Mouse (Mus musculus) CD4-positive naive resting alpha-beta T cell, adult 57 days (primary cell): ENCODE measurements around the gene Card9. TPM values are rescaled to one million over a fixed set of nuclear protein-coding genes. Genes with fewer than 3 reads are reported as not detected.

ENCODE experiments used
- total RNA-seq: library from RNA; stranded (reverse); gene quantifications from one replicate; pipeline ENCODE4 v1.2.4, GENCODE M21; 2023

Gene Card9
- 9.0 TPM for total RNA-seq

DNA sequence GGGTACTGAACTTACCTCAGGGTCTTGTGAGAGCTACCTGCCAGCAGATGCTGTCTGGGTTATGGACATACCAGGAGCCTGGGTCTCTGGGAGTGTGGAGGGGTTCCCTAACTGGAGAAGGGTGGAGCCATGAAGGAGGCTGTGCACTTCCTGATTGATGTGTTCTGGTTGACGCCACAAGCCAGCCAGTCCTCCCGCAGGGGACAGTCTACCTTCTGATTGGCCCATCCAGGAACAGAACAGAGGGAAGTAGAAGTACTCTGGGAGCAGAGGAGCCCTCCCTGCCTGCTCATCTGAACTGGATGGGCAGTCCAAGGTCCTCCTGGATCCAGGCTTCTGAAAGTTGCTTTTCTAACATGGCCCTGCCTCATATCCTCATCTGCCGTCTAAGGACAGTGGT is at the start of gene Card9:
Gene Card9, minus strand, starts transcription at position 147 of the 400 bp plus-strand sequence.

GRCm38 (mm10) chr2:26408515-26409356 is 48.0 kb upstream of the Card9 start, which contains the start of gene Inpp5e:
Gene Inpp5e (minus strand): TSS chr2:26409203.

DNA sequence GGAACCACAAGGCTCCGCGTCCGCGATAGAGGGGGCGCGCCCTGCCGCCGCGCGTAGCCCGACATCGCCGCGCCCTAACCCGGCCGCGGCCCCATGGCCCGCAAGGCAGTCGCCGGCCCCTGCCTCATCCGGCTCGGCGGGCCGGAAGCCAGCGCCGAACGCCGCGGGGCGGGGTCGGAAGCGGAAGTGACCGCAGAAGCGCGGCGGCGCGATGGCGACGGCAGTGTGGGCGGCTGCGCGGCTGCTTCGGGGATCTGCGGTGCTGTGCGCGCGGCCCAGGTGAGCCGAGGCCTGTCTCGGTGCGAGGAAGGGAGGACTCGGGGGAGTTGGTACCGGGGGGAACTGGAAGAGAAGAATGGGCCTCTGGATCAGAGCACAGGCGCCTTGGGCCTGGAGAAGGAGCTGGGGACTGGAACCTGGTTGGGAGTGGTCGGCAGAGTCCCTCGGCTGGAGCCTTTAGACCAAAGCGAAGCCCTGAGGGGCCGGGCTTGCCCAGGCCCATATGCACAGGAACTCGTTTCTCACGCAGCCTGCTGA is 28.5 kb upstream of the Card9 start, which contains the start of the genes Entr1 and Pmpca:
Gene Entr1, minus strand, starts transcription at position 163 of the 537 bp plus-strand sequence.
Gene Pmpca, plus strand, starts transcription at position 186 of the 537 bp plus-strand sequence.

GRCm38 (mm10) chr2:26380131-26380771 is 19.5 kb upstream of the Card9 start, which contains the start of gene Snapc4:
Gene Snapc4 (minus strand): TSS chr2:26380653.

DNA sequence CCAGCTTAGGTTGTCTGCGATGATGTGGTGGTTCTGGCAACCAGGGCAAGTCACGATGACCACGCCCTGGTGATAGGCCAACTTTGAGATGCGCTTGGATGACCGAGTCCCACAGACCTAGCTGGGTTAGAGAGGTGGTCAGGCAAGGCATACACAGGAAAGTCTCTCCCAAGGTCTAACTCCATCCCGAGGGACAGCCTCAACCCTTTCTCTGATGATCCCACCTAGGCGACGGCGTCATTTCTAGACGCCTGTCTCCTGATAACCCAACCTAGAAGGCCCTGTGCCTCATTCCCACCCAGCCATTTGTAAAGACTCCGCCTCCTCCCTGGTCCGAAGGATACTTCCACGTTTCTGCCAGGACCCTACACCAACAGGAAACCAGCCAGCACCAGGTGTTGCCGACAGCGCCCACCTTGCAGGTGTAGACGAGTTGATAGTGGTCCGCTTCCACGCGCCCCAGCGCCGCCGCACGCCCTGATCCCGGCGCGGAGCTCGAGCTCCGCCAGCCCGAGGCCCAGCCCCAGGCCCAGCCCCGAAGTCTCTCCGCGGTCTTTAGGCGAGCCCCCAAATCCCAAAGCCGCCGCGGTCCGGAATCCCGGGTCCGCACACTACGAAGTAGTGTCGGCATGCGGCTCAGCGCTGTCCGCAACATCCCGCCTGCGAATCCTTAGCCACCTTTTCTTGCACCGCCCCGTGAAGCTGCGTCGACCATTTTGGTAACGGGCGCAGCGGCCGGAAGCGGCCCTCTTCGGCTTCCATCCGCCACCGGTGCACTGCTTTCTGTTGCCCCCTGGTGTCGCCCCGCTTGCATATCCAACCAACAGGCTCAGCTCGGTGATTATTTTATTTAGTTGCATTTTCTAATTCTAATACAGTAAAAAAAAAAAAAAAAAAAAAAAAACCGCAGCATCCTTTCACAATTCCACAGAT is 9.1 kb downstream of the Card9 start, which contains the start of gene Dnlz:
Gene Dnlz, minus strand, starts transcription at position 753 of the 933 bp plus-strand sequence.

DNA sequence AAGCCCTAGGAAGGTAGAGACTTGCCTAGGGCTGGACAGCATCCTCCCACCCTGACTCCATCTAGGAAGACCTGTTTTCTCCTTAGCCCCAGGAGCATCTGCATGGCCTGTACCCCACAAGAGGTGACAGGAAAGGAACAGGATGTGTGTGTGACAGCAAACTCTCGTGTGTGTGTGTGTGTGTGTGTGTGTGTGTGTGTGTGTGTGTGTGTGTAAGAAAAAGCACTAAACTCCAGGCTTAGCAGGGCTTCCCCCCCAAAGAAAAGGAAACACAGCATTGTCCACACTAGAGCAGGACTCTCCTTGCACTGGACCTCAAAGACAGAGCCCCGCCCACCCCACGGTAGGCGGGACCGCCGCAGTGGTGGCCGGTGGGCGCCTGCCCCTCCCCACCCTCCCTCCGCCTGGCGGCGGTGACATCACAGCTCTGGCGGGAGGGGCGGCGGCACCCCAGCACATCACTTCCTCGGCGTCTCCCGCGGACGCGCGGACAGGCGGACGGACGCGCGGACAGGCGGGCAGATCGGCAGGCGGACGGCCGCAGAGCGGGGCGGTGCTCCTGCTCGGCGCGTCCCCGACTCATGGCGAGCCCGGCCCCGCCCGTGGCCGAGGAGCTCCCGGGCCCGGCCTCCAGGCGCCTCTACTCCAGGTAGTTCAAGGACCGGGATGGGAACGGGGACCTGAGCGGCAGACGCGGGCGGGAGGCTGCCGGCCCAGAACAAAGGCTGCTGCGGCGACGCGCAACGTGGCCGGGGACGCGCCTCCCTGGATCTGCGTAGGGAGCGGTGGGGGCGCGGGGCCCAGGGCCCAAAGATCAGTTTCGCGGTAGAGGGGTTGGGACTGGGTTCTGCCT is 45.4 kb downstream of the Card9 start, which contains the start of gene Gpsm1:
Gene Gpsm1, plus strand, starts transcription at position 444 of the 853 bp plus-strand sequence.

Other genes with a start within 250 kb of the Card9 start
- gene Nacc2, start 237.7 kb downstream of the Card9 start, total RNA-seq, result 8.1 TPM
- not detected for gene Lhx3, start 152.6 kb downstream of the Card9 start, total RNA-seq
- gene Qsox2, start 123.4 kb downstream of the Card9 start, total RNA-seq, result 7.1 TPM
- gene Ccdc187, start 66.4 kb downstream of the Card9 start, total RNA-seq, result 0.06 TPM
- 29.5 TPM for gene Gpsm1, start 45.4 kb downstream of the Card9 start, total RNA-seq
- 10.1 TPM for gene Dnlz, start 8.8 kb downstream of the Card9 start, total RNA-seq
- gene Snapc4, start 19.7 kb upstream of the Card9 start, total RNA-seq, result 112 TPM
- 138 TPM for gene Entr1, start 28.4 kb upstream of the Card9 start, total RNA-seq
- gene Pmpca, start 28.4 kb upstream of the Card9 start, total RNA-seq, result 80.1 TPM
- gene Inpp5e, start 48.3 kb upstream of the Card9 start, total RNA-seq, result 32.6 TPM
- gene Sec16a, start 84.3 kb upstream of the Card9 start, total RNA-seq, result 82.1 TPM
- gene Notch1, start 155.7 kb upstream of the Card9 start, total RNA-seq, result 130 TPM
- 5.3 TPM for gene Egfl7, start 219.1 kb upstream of the Card9 start, total RNA-seq
- gene Gm20532, start 225.7 kb upstream of the Card9 start, total RNA-seq, result not detected
- 12.1 TPM for gene Agpat2, start 243.5 kb upstream of the Card9 start, total RNA-seq